Mouse (Mus musculus) neural tube, embryonic 14.5 days (tissue): ENCODE measurements around the gene Hspa12b. TPM values are rescaled to one million over a fixed set of nuclear protein-coding genes. Genes with fewer than 3 reads are reported as not detected.

Experiments
- ATAC-seq: fragments of 200-750 bp; cut with Nextera tagmentation; 2 replicates; pipeline ENCODE4 v1.8.0; 2017; ENCODE audit warnings: low read depth, mild to moderate bottlenecking, moderate TSS enrichment, moderate library complexity
- H3K27ac ChIP-seq: fragments of 300-500 bp; sonication (generic); 2 replicates; pipeline ENCODE4 v1.5.1; 2014; ENCODE audit warnings: low read depth, mild to moderate bottlenecking, control low read depth, low read length, moderate library complexity, mixed read lengths
- H3K27me3 ChIP-seq: fragments of 300-500 bp; sonication (generic); 2 replicates; pipeline ENCODE4 v1.6.1; 2014; ENCODE audit warnings: low read length; ENCODE audit not compliant: control insufficient read depth, insufficient read depth
- H3K36me3 ChIP-seq: fragments of 300-500 bp; sonication (generic); 2 replicates; pipeline ENCODE4 v1.6.1; 2014; ENCODE audit warnings: low read length, mixed read lengths; ENCODE audit not compliant: control insufficient read depth, insufficient read depth
- H3K4me1 ChIP-seq: fragments of 300-500 bp; sonication (generic); 2 replicates; pipeline ENCODE4 v1.6.1; 2014; ENCODE audit warnings: low read length; ENCODE audit not compliant: control insufficient read depth, insufficient read depth
- H3K4me2 ChIP-seq: fragments of 300-500 bp; sonication (generic); 2 replicates; pipeline ENCODE4 v1.6.1; 2014; ENCODE audit warnings: mild to moderate bottlenecking, low read depth, low read length, control low read depth
- H3K4me3 ChIP-seq: fragments of 300-500 bp; sonication (generic); 2 replicates; pipeline ENCODE4 v1.5.1; 2014; ENCODE audit warnings: low read depth, low read length, control low read depth, mixed read lengths
- H3K9ac ChIP-seq: fragments of 300-500 bp; sonication (generic); replicated peaks from 2 replicates; pipeline ENCODE4 v1.6.1; 2014; ENCODE audit warnings: low read depth, mild to moderate bottlenecking, control low read depth, low read length, mixed read lengths
- H3K9me3 ChIP-seq: fragments of 300-500 bp; sonication (generic); 2 replicates; pipeline ENCODE4 v1.6.1; 2016; ENCODE audit warnings: low read length; ENCODE audit not compliant: control insufficient read depth
- WGBS: fragments of 180-500 bp; shearing (Covaris S2); extraction: QIAGEN DNeasy Blood & Tissue Kit; methylation state at CpG from one replicate; pipeline ENCODE4 v1.1.7; 2014; 5-methylcytosine and 5-hydroxymethylcytosine counted together
- polyA plus RNA-seq: library from polyadenylated mRNA; unstranded; fragments of >200 nt; fragmentation: Nextera tagmentation; extraction: Ambion mirVana; gene quantifications from 2 replicates; pipeline ENCODE4 v1.2.1, GENCODE M21; 2014

Gene Hspa12b
- polyA plus RNA-seq, 1 experiment from 2014 or later = 1.3 TPM

DNA sequence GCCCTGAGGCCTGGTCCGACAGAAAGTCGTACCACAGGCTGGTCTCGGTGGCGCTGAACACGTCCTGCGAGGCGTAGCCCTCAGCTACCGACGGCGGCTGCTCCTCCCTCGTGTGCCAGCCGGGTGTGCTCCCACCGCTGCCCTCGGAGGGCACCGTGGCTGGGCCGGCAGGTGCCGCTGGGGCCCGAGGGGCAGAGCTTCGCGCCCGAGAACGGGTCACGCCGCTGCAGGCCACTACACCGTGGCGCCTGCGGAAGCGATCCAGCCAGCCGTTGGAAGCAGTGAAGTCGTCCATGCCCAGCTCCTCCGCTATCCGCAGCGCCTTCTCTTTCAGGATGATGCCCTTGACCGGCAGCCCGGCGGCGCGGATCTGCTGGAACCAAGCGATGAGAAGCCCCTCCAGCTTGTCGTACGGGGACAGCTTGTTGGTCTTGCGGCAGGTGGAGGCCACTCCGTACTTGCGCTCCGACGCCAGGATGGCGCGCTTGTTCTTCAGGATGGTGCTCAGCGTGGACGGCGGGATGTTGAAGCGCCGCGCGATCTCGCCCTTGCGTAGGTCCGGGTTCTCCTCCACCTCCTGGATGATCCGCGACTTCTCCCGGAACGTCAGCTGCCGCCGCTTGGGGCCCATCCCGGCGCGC lies 52.3 kb downstream of the Hspa12b start:
- Histone ChIP-seq H3K9ac (peak overlapping the region; percentile 92), H3K4me2 (peak overlapping the region; percentile 98), H3K27ac (peak overlapping the region; percentile 97), H3K4me1 (peaks cover 31% of the 10 kb centered on the region), H3K4me3 (peak overlapping the region; percentile 85), H3K36me3 (no peaks in the 10 kb centered on the region), H3K27me3 (no peaks in the 10 kb centered on the region), H3K9me3 (no peaks in the 10 kb centered on the region)
- WGBS = under 1% methylated on average over 64 of the region's 67 CpGs
- peak; percentile 70 for ATAC-seq

DNA sequence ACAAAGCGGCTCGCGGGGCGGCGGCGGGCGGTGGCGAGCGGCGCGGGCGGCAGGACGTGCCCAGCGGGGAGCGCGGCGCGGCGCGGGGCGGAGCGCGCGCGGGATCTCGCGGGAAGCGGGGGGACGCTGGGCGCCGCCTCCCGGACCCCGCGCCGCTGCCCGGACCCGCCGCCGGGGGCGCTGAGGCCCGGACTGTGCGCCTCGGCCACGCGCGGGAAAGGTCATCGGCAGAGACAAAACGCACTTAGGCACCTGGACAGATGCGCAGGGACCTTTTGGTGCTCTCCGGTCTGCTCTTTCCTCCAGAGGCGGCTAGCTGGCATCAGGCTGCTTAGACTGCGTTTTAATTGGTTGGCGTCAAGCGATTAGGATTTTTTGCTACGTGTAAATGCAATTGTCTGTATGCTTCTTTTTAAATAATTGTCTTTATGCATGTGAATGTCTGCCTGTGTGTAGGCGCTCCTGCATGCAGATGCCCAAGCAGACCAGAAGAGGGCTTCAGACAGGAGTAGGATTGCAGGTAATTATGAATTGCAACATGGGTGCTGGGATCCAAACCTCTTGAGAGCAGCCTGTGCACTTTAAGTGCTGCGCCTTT lies 53.0 kb downstream of the Hspa12b start, which contains the start of gene Cenpb:
Cenpb (minus strand) TSS at position 78 of the 598 bp plus-strand sequence.
- peaks cover 30% of the 10 kb centered on the region for H3K4me1 ChIP-seq
- H3K9ac ChIP-seq = peak within 1 kb of the TSS; percentile 92
- no peaks in the 10 kb centered on the region for H3K36me3 ChIP-seq
- H3K27me3 ChIP-seq = no peaks in the 10 kb centered on the region
- no peaks in the 10 kb centered on the region for H3K9me3 ChIP-seq
- 3% methylated on average over 33 of the region's 57 CpGs for WGBS
- H3K4me2 ChIP-seq = peak within 1 kb of the TSS; percentile 98
- peak within 1 kb of the TSS; percentile 97 for H3K27ac ChIP-seq
- H3K4me3 ChIP-seq = peak within 1 kb of the TSS; percentile 85
- peak; percentile 89 for ATAC-seq

GRCm38 (mm10) chr2:131186343-131186742 lies 59.3 kb downstream of the Hspa12b start:
- H3K4me3 ChIP-seq = peak overlapping the region; percentile 61
- H3K9me3 ChIP-seq = no peaks in the 10 kb centered on the region
- no peaks in the 10 kb centered on the region for H3K4me1 ChIP-seq
- 0 out of 2 replicates have a peak overlapping the region, but pooled peaks have one; percentile 16 for H3K27ac ChIP-seq
- ATAC-seq = peak; percentile 1; the same call in 1 of the 2 replicates
- no peaks in the 10 kb centered on the region for H3K36me3 ChIP-seq
- H3K9ac ChIP-seq = peak overlapping the region; percentile 80
- 1% methylated on average over 14 of the region's 14 CpGs for WGBS
- H3K27me3 ChIP-seq = no peaks in the 10 kb centered on the region
- peak overlapping the region; percentile 73 for H3K4me2 ChIP-seq

DNA sequence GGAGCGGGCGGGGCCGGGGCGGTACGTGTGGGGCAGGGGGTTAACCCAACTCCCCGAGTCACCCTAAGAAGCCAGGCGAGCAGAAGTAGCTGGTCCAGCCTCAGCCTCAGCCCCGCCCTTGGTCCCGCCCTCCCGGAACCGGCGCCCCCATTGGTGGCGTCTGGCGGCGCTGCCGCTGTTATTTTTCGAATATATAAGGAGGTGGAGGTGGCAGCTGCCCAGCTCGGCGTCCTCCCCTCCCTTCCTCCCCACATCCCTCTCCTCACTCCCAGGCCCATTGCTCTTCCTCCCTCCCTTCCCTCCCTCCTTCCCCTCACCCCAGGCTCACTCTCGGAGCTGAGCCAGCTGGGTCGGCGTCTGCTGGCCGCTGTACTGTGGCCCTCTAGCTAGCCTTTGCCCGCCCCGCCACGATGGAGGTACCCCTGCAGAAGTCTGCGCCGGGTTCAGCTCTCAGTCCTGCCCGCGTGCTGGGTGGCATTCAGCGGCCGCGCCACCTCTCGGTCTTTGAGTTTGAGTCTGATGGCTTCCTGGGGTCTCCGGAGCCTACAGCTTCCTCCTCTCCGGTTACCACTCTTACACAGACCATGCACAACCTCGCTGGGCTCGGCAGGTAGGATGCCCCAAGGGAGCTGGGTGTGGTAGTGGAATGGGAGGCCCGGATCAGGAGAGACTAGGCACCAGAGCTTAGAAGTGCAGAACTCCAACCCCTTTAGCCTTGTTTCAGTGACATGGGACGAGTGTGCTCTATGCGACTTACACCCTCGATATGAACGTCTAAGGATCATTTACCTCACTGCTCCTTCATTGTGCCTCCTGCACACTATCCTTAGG lies 59.9 kb downstream of the Hspa12b start, which contains the start of the genes Cdc25b and Spef1:
Cdc25b (plus strand) TSS at position 179 of the 831 bp plus-strand sequence.
Spef1 (minus strand) TSS at position 512 of the 831 bp plus-strand sequence.
- H3K36me3 ChIP-seq = no peaks in the 10 kb centered on the region
- H3K9me3 ChIP-seq = no peaks in the 10 kb centered on the region
- WGBS = under 1% methylated on average over 43 of the region's 43 CpGs
- H3K4me3 ChIP-seq = peak within 1 kb of the TSS; percentile 61
- H3K27me3 ChIP-seq = no peaks in the 10 kb centered on the region
- peak within 1 kb of the TSS; percentile 81 for H3K27ac ChIP-seq
- peak within 1 kb of the TSS; percentile 80 for H3K9ac ChIP-seq
- no peaks in the 10 kb centered on the region for H3K4me1 ChIP-seq
- H3K4me2 ChIP-seq = peak within 1 kb of the TSS; percentile 73
- peak; percentile 87 for ATAC-seq

- H3K9me3 ChIP-seq = no peaks in the 10 kb centered on the region
- peak overlapping the region; percentile 73 for H3K4me2 ChIP-seq
- peak overlapping the region; percentile 61 for H3K4me3 ChIP-seq
- peak overlapping the region; percentile 81; the same call in 1 of the 2 replicates for H3K27ac ChIP-seq
- H3K27me3 ChIP-seq = no peaks in the 10 kb centered on the region
- no peak for ATAC-seq
- H3K4me1 ChIP-seq = no peaks in the 10 kb centered on the region
- H3K36me3 ChIP-seq = no peaks in the 10 kb centered on the region
- peak overlapping the region; percentile 80 for H3K9ac ChIP-seq
- 22% methylated on average over 3 of the region's 3 CpGs for WGBS
These were observed 60.5 kb downstream of the Hspa12b start for GRCm38 (mm10) chr2:131187602-131187922.

GRCm38 (mm10) chr2:131188311-131188710 lies 61.2 kb downstream of the Hspa12b start:
- H3K36me3 ChIP-seq = no peaks in the 10 kb centered on the region
- 90% methylated on average over 5 of the region's 5 CpGs for WGBS
- H3K4me1 ChIP-seq = no peaks in the 10 kb centered on the region
- no peaks in the 10 kb centered on the region for H3K27me3 ChIP-seq
- no peak overlapping the region for H3K4me3 ChIP-seq
- H3K27ac ChIP-seq = no peak overlapping the region
- H3K9me3 ChIP-seq = no peaks in the 10 kb centered on the region
- H3K9ac ChIP-seq = no peak overlapping the region
- no peak for ATAC-seq
- peak overlapping the region; percentile 73; the same call in 1 of the 2 replicates for H3K4me2 ChIP-seq

GRCm38 (mm10) chr2:131189521-131190309 lies 62.6 kb downstream of the Hspa12b start:
- no peak for ATAC-seq
- Histone ChIP-seq H3K4me1 (no peaks in the 10 kb centered on the region), H3K9me3 (no peaks in the 10 kb centered on the region), H3K27me3 (no peaks in the 10 kb centered on the region), H3K9ac (no peak overlapping the region), H3K36me3 (0 out of 2 replicates have a peak, but pooled peaks cover 2% of the 10 kb centered on the region), H3K4me2 (no peak overlapping the region), H3K4me3 (no peak overlapping the region), H3K27ac (peak overlapping the region; percentile 28; the same call in 1 of the 2 replicates)
- WGBS = 41% methylated on average over 5 of the region's 5 CpGs

DNA sequence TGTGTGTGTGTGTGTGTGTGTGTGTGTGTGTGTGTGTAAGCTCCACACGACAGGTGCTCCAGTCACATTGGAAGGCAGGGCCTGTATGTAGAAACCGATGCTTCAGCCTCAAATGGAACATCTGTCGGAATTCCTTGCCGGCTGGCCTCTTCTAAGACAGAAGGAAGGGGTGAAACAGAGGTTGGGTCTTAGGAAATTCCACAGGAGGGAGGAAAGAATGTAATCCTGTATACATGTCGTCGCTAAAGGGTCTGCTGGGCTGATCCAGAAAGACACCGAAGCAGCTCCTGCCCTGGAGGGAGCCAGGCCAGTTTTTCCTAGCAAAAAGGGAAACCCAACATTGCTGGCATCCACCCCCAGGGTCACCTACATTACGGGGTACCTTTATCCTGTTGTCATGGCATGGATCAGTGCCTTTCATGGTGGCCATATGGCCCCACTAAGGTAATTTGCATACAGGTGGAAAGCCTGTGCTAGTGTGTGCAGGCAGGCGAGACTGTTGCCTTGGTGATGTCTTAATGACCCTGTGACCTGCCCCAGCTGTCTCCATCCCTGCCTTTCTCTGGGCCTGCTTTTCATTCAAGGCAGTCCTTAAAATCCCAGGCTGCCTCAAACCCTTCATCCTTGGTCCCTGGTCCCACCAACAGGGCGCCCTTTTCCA lies 63.4 kb downstream of the Hspa12b start:
- H3K27ac ChIP-seq = peak overlapping the region; percentile 70; the same call in 1 of the 2 replicates
- H3K9me3 ChIP-seq = no peaks in the 10 kb centered on the region
- no peaks in the 10 kb centered on the region for H3K4me1 ChIP-seq
- H3K4me3 ChIP-seq = no peak overlapping the region
- H3K27me3 ChIP-seq = no peaks in the 10 kb centered on the region
- peak; percentile 61 for ATAC-seq
- 0 out of 2 replicates have a peak, but pooled peaks cover 3% of the 10 kb centered on the region for H3K36me3 ChIP-seq
- H3K9ac ChIP-seq = no peak overlapping the region
- WGBS = 9% methylated on average over 10 of the region's 10 CpGs
- no peak overlapping the region for H3K4me2 ChIP-seq
